Mouse (Mus musculus): ENCODE data around the gene Inpp4b. TPM values are rescaled to one million over a fixed set of nuclear protein-coding genes. Genes with fewer than 3 reads are reported as not detected.

The Inpp4b gene
- polyA plus RNA-seq, 1 experiment from 2014 or later, result 4.6 TPM

DNA sequence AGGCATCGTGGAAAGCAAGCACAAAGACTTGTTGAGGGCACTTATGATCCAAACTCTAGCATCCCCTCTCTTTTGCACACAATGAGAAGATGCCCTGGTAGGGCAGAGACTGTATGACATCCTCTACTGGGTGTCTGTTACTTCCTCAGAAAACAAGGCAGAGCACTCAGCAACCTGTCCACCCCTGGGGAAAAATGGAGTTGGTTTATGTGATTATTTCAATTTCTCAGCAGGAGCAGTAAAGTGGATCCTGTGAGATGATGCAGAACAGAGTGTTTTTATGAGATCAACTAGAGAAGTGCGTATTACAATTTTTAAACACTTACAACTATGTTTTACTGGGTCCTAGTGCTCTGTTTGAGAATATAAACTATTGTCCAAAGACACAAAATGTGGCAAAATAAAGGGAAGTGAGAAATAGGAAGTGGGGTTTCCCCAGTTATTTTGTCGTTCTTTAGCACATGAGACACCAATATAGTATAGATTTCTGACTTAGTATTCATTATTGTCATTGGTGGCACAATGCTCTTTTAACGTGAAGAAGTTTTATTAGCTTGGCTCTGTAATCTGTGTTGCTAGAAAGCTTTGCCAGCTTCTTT, 32.6 kb downstream of the Inpp4b start:
- H3K9me3 ChIP-seq (ENCODE audit: control insufficient read depth), result no peaks in the 10 kb centered on the region
- 66% methylated on average over 4 of the region's 4 CpGs for WGBS
- ATAC-seq, result no peak

DNA sequence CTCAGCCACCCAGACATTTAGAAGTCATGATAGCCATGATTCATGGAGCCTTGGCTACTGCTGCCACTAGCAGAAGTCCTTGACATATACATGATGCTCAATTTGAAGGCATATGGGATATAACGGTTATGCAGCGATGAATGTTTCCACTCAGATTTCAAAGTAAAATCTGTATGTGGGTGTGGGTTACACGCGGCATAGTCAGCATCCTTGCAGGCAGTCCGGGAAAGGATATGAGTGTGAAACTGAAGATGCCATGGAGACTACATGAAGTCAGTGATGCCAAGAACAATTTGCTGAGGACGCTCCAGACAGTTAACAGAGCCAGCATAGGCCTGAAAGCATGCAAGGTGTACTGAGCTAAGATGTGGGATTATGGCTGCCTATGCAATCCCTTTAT, 46.6 kb downstream of the Inpp4b start:
- no peak for ATAC-seq
- Histone ChIP-seq H3K9me3 (ENCODE audit: control insufficient read depth) (no peaks in the 10 kb centered on the region), H3K4me1 (replicated peaks; ENCODE audit: control insufficient read depth, insufficient read depth, low read length) (no peaks in the 10 kb centered on the region), H3K4me3 (ENCODE audit: low read depth, low read length) (no peak overlapping the region), H3K27ac (ENCODE audit: low read depth, low read length) (no peak overlapping the region), H3K4me2 (replicated peaks; ENCODE audit: low read depth) (no peak overlapping the region), H3K9ac (ENCODE audit: low read depth, low read length) (no peak overlapping the region), H3K36me3 (ENCODE audit: control insufficient read depth, insufficient read depth) (no peaks in the 10 kb centered on the region), H3K27me3 (replicated peaks; ENCODE audit: control insufficient read depth, insufficient read depth, low read length) (no peaks in the 10 kb centered on the region)
- no peak for TF ChIP-seq CTCF (IDR thresholded peaks at IDR 0.05; ENCODE audit: low read depth)
- WGBS, result 88% methylated on average over 6 of the region's 6 CpGs

More for the DNA sequence above, 32.6 kb downstream of the Inpp4b start:
- H3K36me3 ChIP-seq (ENCODE audit: control insufficient read depth, insufficient read depth), result no peaks in the 10 kb centered on the region
- no peak for TF ChIP-seq CTCF (IDR thresholded peaks at IDR 0.05; ENCODE audit: low read depth)
- H3K27ac ChIP-seq (ENCODE audit: low read depth, low read length), result no peak overlapping the region
- no peak overlapping the region for H3K4me2 ChIP-seq (replicated peaks; ENCODE audit: low read depth)
- H3K27me3 ChIP-seq (replicated peaks; ENCODE audit: control insufficient read depth, insufficient read depth, low read length), result no peaks in the 10 kb centered on the region
- no peak overlapping the region for H3K4me3 ChIP-seq (ENCODE audit: low read depth, low read length)
- no peak overlapping the region for H3K9ac ChIP-seq (ENCODE audit: low read depth, low read length)
- no peaks in the 10 kb centered on the region for H3K4me1 ChIP-seq (replicated peaks; ENCODE audit: control insufficient read depth, insufficient read depth, low read length)

DNA sequence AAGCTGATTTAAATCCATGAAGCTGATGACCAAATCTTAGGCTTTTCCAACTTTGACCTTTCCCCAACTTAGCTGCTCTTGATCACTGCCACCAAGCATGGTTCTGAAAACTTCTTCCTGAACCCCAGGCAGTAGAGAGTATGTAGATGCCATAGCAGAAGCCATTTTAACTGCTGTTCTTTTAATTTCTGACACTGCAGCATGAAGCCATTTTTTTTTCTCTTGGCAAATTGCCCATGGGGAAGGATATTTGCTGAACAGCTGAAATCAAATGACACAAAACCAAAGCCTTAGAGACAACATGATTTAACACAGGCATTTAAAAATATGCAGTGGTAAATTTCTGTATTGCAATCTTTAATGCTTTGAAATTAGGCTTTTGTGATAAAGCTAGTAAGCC, 56.7 kb downstream of the Inpp4b start:
- H3K4me2 ChIP-seq (replicated peaks; ENCODE audit: low read depth), result no peak overlapping the region
- no peak for TF ChIP-seq CTCF (IDR thresholded peaks at IDR 0.05; ENCODE audit: low read depth)
- no peak for ATAC-seq
- H3K27me3 ChIP-seq (replicated peaks; ENCODE audit: control insufficient read depth, insufficient read depth, low read length), result no peaks in the 10 kb centered on the region
- H3K9ac ChIP-seq (ENCODE audit: low read depth, low read length), result no peak overlapping the region
- no peaks in the 10 kb centered on the region for H3K36me3 ChIP-seq (ENCODE audit: control insufficient read depth, insufficient read depth)
- no peak overlapping the region for H3K4me3 ChIP-seq (ENCODE audit: low read depth, low read length)
- no peaks in the 10 kb centered on the region for H3K9me3 ChIP-seq (ENCODE audit: control insufficient read depth)
- H3K27ac ChIP-seq (ENCODE audit: low read depth, low read length), result no peak overlapping the region
- no peaks in the 10 kb centered on the region for H3K4me1 ChIP-seq (replicated peaks; ENCODE audit: control insufficient read depth, insufficient read depth, low read length)

DNA sequence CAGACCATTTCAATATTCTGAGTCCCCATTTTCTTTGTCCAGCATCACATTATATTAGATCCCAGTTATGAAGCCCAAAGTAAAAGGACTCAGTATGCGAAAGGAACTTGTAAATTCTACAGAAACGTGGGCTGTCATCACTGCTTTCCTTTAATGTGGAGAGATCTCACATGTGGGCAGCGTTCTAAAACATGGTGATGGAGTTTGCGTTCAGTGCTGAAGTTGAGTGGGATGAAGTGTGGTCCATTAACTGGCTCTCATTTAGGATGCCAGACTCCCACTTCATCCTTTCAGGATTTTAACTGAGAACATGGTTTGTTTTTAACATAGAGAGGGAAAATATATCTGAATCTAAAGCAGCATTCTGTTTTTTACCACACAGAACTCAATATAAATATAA, 57.1 kb downstream of the Inpp4b start:
- no peak for ATAC-seq
- no peak overlapping the region for H3K27ac ChIP-seq (ENCODE audit: low read depth, low read length)
- no peak overlapping the region for H3K9ac ChIP-seq (ENCODE audit: low read depth, low read length)
- no peak for TF ChIP-seq CTCF (IDR thresholded peaks at IDR 0.05; ENCODE audit: low read depth)
- H3K36me3 ChIP-seq (ENCODE audit: control insufficient read depth, insufficient read depth), result no peaks in the 10 kb centered on the region
- H3K4me3 ChIP-seq (ENCODE audit: low read depth, low read length), result no peak overlapping the region
- H3K9me3 ChIP-seq (ENCODE audit: control insufficient read depth), result no peaks in the 10 kb centered on the region
- H3K4me1 ChIP-seq (replicated peaks; ENCODE audit: control insufficient read depth, insufficient read depth, low read length), result no peaks in the 10 kb centered on the region
- 79% methylated on average over 4 of the region's 4 CpGs for WGBS
- no peaks in the 10 kb centered on the region for H3K27me3 ChIP-seq (replicated peaks; ENCODE audit: control insufficient read depth, insufficient read depth, low read length)
- H3K4me2 ChIP-seq (replicated peaks; ENCODE audit: low read depth), result no peak overlapping the region

DNA sequence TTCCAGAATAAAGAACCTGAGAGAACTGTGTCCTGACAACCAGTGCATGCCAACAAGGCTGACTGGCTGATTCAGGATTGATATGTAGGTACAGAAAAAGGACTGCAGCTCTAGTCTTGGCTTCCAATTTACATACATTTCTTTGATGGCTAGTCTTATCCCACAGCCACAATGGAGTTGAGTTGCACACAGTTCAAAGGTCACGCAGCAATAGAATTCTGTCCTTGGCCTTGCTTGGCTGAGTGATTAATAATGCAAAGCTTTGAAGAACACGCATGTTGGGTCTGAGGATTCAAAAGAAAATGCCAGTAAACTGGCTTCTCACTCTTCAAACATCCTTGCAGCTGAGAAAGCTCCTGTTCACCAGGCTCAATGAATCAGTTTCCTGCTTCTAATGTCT, 70.4 kb downstream of the Inpp4b start:
- H3K4me2 ChIP-seq (replicated peaks; ENCODE audit: low read depth), result no peak overlapping the region
- no peak for ATAC-seq
- WGBS, result 64% methylated on average over 2 of the region's 2 CpGs

DNA sequence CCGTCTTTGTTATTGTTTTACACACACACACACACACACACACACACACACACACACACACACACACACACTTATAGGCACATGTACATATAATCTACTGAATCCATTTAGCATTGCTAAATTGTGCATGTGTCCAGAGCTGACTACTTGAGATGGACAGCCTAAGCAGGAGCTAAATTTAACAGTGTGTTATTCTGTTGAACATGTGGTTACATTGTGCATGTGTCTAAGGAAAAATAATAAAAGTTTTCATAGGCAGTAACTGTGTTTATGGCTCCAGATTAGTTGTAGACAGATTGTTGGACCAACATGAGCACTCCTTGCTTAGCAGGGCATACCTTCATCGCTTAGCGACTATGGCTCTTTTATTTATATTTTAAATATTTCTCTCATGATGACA, 101.6 kb downstream of the Inpp4b start:
- ATAC-seq, result no peak

More for the DNA sequence above, 70.4 kb downstream of the Inpp4b start:
- Histone ChIP-seq H3K36me3 (ENCODE audit: control insufficient read depth, insufficient read depth) (no peaks in the 10 kb centered on the region), H3K4me1 (replicated peaks; ENCODE audit: control insufficient read depth, insufficient read depth, low read length) (no peaks in the 10 kb centered on the region), H3K9me3 (ENCODE audit: control insufficient read depth) (no peaks in the 10 kb centered on the region), H3K27me3 (replicated peaks; ENCODE audit: control insufficient read depth, insufficient read depth, low read length) (no peaks in the 10 kb centered on the region), H3K4me3 (ENCODE audit: low read depth, low read length) (no peak overlapping the region), H3K9ac (ENCODE audit: low read depth, low read length) (no peak overlapping the region), H3K27ac (ENCODE audit: low read depth, low read length) (no peak overlapping the region)
- no peak for TF ChIP-seq CTCF (IDR thresholded peaks at IDR 0.05; ENCODE audit: low read depth)

DNA sequence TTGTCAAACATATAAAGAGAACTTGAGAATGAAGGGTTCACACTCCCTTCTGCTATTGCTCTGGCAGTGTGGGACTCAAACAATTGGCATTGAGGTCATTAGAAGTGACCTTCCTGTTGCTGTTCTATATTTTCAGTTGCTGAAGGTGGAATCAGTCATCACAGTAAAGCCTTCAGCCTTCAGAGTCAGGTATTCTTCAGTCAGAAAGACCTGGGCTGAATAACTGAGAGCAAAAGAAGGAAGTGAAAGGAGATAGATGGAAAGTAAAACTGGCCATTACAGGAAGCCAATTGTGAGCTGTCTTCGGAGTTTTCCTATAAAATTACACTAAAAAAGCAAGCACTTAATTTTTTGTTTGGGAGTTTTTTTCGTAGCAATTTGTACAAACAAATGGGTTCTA, 107.4 kb downstream of the Inpp4b start:
- no peaks in the 10 kb centered on the region for H3K36me3 ChIP-seq (ENCODE audit: control insufficient read depth, insufficient read depth)
- H3K9me3 ChIP-seq (ENCODE audit: control insufficient read depth), result no peaks in the 10 kb centered on the region
- H3K4me3 ChIP-seq (ENCODE audit: low read depth, low read length), result no peak overlapping the region
- no peak for TF ChIP-seq CTCF (IDR thresholded peaks at IDR 0.05; ENCODE audit: low read depth)
- H3K27ac ChIP-seq (ENCODE audit: low read depth, low read length), result no peak overlapping the region
- H3K4me2 ChIP-seq (replicated peaks; ENCODE audit: low read depth), result no peak overlapping the region
- WGBS, result 69% methylated on average over 2 of the region's 2 CpGs
- no peak for ATAC-seq
- no peak overlapping the region for H3K9ac ChIP-seq (ENCODE audit: low read depth, low read length)
- no peaks in the 10 kb centered on the region for H3K4me1 ChIP-seq (replicated peaks; ENCODE audit: control insufficient read depth, insufficient read depth, low read length)
- no peaks in the 10 kb centered on the region for H3K27me3 ChIP-seq (replicated peaks; ENCODE audit: control insufficient read depth, insufficient read depth, low read length)

More for the DNA sequence above, 101.6 kb downstream of the Inpp4b start:
- H3K4me3 ChIP-seq (ENCODE audit: low read depth, low read length), result no peak overlapping the region
- no peak overlapping the region for H3K27ac ChIP-seq (ENCODE audit: low read depth, low read length)
- H3K9ac ChIP-seq (ENCODE audit: low read depth, low read length), result no peak overlapping the region
- H3K4me2 ChIP-seq (replicated peaks; ENCODE audit: low read depth), result no peak overlapping the region
- H3K9me3 ChIP-seq (ENCODE audit: control insufficient read depth), result no peaks in the 10 kb centered on the region
- H3K36me3 ChIP-seq (ENCODE audit: control insufficient read depth, insufficient read depth), result no peaks in the 10 kb centered on the region
- H3K27me3 ChIP-seq (replicated peaks; ENCODE audit: control insufficient read depth, insufficient read depth, low read length), result no peaks in the 10 kb centered on the region
- 79% methylated on average over 3 of the region's 3 CpGs for WGBS
- H3K4me1 ChIP-seq (replicated peaks; ENCODE audit: control insufficient read depth, insufficient read depth, low read length), result no peaks in the 10 kb centered on the region
- TF ChIP-seq CTCF (IDR thresholded peaks at IDR 0.05; ENCODE audit: low read depth), result no peak

All from intestine, postnatal 0 days (tissue).